Mouse (Mus musculus) Muller cell, postnatal 12 days (primary cell): ENCODE data around the gene Galnt17.

Experiments used
- DNase-seq: peaks from one replicate; pipeline ENCODE4 v3.0.0-alpha.2; 2015; ENCODE audit errors: inconsistent ontology term

Gene Galnt17

DNA sequence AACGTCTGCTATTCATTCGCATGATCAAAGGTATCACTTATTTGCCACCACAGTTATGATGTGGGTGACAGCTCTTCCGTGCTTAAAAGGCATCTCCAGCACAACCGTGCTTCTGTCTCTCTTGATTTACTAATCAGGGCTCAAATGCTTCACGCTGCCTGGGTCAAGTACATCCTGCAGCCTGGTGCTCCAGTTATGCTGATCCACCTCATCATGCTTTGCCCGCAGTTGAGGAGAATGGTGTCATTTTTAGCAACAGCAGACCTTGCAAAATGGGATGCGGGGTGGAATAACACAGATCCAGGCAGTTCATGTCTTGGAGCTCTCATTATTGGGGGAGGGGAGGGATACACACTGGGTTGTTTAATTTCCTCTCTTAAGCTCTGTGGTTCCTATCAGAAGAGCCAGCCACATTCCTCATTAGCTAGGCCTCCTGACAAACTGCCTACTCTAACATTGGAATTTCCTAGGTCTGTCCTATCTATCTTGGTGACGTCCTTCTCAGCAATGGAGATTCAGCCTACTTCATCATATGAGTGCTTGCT is 187.9 kb downstream of the Galnt17 start:
- peak; percentile 62 for DNase-seq

GRCm38 (mm10) chr5:131119896-131120295 is 188.4 kb downstream of the Galnt17 start:
- no peak for DNase-seq

- DNase-seq = no peak
These were observed 190.8 kb downstream of the Galnt17 start for GRCm38 (mm10) chr5:131117391-131118040.

DNA sequence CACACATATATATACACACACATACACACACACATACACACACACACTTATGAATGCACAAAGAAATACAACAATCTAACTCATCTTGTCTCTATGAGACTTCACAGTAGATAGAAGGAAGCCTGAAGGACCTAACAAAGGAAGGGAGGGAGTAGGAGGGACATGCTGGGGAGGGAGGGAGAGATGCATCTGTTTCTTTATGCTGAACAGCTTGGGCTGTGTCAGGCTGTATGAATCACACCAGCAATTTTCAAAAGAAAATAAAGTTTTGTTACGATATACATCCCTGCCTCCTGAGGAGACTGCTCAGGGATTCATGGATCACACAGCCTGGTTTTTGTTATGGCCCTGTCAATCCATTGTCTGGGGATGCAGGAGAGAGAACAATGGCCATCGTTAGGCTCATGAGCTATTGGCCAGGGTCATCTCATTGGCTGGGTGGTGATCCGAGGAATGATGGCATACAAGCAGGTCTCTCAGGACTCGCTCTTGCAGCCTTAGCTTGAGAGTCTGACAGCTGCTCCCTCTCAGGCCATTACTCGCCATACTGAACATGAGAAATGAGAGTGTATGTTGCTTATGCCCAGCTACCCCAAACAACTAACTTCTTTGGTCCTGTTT is 194.3 kb downstream of the Galnt17 start:
- no peak for DNase-seq

GRCm38 (mm10) chr5:131107188-131107587 is 201.1 kb downstream of the Galnt17 start:
- no peak for DNase-seq

DNA sequence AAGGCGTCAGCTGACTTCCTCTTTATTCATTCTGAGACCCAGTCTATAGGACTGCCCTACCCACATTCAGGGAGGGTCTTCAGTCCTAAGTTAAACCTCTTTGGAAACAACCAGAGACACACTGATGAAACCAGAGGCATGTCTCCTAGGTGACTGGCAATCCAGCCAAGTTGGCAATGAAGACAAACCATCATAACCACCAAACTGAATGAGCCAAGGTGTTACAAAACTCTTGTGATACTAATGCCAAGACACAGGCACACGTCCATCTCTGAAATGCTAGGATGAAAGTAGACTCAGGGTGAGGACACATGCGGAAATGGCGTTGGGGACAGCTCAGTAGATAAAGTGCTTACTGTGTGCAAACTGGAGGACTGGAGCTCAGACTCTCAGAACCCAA is 211.5 kb downstream of the Galnt17 start:
- no peak for DNase-seq

GRCm38 (mm10) chr5:131095635-131096034 is 212.7 kb downstream of the Galnt17 start:
- no peak for DNase-seq

DNA sequence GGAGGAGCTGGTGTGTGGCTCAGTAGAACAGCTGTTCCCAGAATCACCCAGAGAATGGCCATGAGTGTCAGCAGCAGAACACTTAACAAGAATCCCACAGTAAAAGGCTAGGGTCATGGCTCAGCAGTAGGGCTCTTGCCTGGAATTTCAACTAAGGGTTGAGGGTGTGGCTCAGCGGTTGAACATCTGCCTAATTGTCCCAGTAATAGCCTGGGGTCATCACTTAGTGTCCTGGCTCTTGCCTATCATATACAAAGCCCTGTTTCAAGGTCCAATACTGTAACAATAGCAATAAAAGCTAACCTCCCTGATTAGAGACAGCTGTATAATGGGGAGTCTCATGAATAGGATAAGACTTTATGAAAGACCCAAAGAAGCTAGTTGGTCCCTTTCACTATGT is 213.5 kb downstream of the Galnt17 start:
- DNase-seq = no peak

- no peak for DNase-seq
These were observed 214.2 kb downstream of the Galnt17 start for GRCm38 (mm10) chr5:131094138-131094537.

DNA sequence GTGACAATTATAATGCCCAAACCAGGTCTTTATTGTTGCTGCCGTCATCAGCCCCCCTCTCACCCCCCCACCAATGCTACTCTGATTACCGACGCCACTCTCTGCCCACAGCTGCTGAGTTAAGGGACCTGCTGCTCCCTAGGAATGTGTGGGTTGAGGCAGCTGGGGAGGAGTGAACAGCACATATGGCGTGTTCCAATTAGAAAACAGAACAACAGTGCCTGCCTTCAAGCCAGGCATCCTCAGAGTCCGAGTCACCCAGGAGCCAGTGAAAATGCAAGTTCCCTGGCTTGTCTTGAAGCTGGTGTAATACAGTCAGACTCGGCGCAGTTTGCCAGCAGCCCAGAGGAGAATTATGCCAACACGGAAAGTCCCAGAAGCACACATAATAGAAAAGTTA is 218.4 kb downstream of the Galnt17 start:
- DNase-seq = peak; percentile 46

- no peak for DNase-seq
These were observed 219.4 kb downstream of the Galnt17 start for GRCm38 (mm10) chr5:131088866-131089265.

DNA sequence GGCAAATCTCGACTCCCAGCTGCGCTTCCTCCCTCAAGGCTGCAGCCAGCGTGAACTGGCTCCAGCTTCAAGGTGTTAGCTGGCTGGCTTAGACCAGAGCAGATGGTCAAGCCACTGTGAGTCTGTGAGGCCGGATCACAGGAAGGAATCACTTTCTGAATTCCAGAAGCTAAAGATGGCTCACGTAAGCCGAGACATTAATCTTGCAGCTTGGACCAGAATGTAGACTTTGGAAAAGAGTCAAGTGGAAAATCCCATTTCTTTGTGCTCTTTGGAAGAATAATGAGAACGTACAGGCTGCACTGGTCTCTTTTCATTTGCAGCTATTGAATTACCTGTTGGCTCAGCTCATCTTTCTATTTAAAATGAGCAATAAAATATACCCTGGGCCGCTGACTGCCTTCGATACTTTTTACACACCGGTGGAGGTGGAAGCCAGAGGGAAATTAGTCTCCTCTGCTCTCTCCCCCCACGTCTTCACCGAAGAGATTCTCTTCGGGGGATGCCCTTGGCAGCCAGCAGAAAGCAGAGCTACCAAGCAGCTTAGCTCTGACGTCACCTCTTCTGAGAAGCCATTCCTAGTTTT is 225.1 kb downstream of the Galnt17 start:
- peak; percentile 39 for DNase-seq

DNA sequence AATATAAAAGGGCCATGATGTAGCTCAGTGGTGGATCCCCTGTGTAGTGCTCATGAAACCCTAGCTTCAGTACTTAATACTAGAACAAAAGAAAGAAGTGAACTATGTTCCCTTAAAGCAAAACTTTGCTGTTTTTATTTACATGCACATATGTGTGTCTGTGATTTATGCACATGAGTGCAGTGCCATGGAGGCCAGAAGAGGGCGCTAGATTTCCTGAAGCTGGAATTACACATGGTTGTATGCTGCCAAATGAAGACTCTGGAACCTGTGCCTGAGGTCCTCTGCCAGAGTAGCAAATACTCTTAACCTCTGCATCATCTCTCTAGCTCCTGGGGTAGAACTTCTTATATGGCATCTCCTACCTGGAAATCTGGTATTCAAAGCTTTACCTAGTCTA is 230.6 kb downstream of the Galnt17 start:
- DNase-seq = no peak

GRCm38 (mm10) chr5:131075795-131076194 is 232.5 kb downstream of the Galnt17 start:
- DNase-seq = no peak

DNA sequence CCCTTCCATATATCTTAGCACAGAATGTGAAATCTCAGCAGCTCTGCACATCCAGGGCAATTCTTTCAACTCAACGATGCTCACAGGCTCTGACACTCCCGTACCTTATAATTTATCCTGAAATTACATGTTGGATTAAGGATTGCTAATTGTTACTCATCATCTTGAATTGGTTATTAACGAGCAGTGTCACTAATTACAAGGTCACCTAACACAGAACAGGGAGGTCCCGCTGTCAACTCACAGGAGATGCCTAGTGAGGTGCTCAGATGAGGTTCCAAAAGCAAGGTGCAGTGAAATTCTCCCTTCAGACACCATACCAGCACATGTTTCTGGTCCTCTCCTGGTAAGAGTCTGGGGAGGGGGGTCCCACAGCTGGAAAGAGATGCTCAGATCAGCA is 234.0 kb downstream of the Galnt17 start:
- DNase-seq = no peak

DNA sequence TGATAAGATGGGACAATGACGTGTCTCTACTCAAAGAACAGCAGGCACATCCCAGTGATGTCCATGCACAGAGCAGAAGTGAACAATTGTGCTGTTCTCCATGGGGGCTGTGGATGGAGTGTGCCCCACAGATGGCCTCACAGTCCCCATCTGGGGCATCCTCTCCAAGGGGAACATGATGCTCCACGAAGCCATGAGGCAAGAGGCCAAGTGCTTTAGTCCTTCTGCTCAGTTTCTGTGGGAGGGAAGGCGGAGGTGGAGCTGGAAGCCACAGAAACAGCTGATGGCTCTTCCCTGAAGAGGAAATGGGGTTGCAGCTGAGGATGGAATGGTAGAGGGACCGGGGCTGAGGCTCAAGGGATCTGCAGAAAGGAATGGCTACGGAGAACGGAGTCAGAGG is 243.1 kb downstream of the Galnt17 start:
- DNase-seq = no peak

- DNase-seq = no peak
These were observed 259.8 kb downstream of the Galnt17 start for GRCm38 (mm10) chr5:131048505-131048904.

- no peak for DNase-seq
These were observed 265.2 kb downstream of the Galnt17 start for GRCm38 (mm10) chr5:131043130-131043529.

- DNase-seq = no peak
These were observed 267.9 kb downstream of the Galnt17 start for GRCm38 (mm10) chr5:131040441-131040840.

GRCm38 (mm10) chr5:131039611-131040313 is 268.5 kb downstream of the Galnt17 start:
- no peak for DNase-seq

- DNase-seq = no peak
These were observed 283.8 kb downstream of the Galnt17 start for GRCm38 (mm10) chr5:131024506-131024905.

- no peak for DNase-seq
These were observed 285.8 kb downstream of the Galnt17 start for GRCm38 (mm10) chr5:131022396-131022993.
